Comparison of ENCODE assay signal across 23 mouse cellular contexts in the genomic region with DNA sequence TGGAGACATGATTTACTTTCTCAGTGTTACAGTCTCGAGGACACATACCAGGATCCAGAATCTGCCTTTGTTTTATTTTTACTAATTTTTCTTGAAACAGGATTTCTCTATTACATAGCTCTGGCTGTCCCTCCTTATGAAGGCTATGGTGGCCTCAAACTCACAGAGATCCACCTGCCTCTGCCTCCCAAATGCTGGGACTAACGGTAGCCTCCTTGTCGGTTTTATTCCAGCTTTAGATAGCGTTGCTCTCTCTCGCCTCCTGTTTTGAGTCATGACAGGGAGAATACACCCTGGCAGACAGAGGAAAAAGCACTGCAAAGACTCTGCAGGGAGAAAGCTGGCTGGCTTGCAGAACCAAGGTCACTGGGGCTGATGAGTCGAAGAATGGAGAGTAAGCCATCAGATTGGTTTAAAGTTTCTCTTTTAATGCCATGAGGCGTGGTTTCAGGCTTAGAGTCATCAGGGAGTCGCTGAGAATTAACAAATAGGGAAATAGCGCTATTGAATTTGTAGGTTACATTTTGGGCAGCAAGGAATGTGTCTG.
A peak's percentile ranks its signal among the peaks of the same experiment; 100 is the strongest.
DNase-seq lines count a peak whose midpoint lies in the region; ATAC-seq and TF ChIP-seq lines count a peak whose summit lies in the region.
"Had no signal": no experiment of that assay in that cellular context is flagged by ENCODE, and none has a peak within 500 bp of the region (broad histone marks: within the 10 kb centered on the region; RNA-seq: fewer than 3 reads in every experiment).

No protein-coding gene starts in this region.

- ATAC-seq in heart, embryonic 12.5 days (ENCODE audit: insufficient number of reproducible peaks, low FRiP score): no peak
- ATAC-seq in lung, postnatal 0 days: no peak
- no peak for ATAC-seq in activated CD4-positive, CD25-positive, alpha-beta regulatory T cell, adult 4 months
- ATAC-seq: CD4-positive, CD25-positive, alpha-beta regulatory T cell, adult 4 months; forebrain, embryonic 13.5 days; forebrain, embryonic 16.5 days; intestine, postnatal 0 days had no signal

- H3K4me1 ChIP-seq in heart, embryonic 12.5 days (replicated peaks): no peaks in the 10 kb centered on the region
- no peaks in the 10 kb centered on the region for H3K4me1 ChIP-seq in lung, postnatal 0 days (ENCODE audit: insufficient read depth, low read depth, low read length)
- H3K4me1 ChIP-seq: forebrain, embryonic 10.5 days; forebrain, embryonic 13.5 days; heart, embryonic 15.5 days had no signal

- peak; percentile 63 for DNase-seq in heart, adult 11 months
- peak; percentile 23 for DNase-seq in adrenal gland, adult 8-10 months
- peak; percentile 31 for DNase-seq in adrenal gland, postnatal 25 days
- no peak for DNase-seq in lung, postnatal 0 days (ENCODE audit: low spot score)
- no peak for DNase-seq in cerebellum, postnatal 36 days
- DNase-seq: cerebellum, adult 11-12 months; cerebellum, adult 8-10 months; cerebellum, postnatal 10 days; gastrocnemius, postnatal 10 days; gastrocnemius, postnatal 36 days; heart, postnatal 10 days; heart, postnatal 36 days; kidney, adult 8-10 months had no signal

- H3K9me3 ChIP-seq in heart, embryonic 12.5 days (replicated peaks): no peaks in the 10 kb centered on the region
- no peaks in the 10 kb centered on the region for H3K9me3 ChIP-seq in lung, postnatal 0 days (ENCODE audit: low read length)
- H3K9me3 ChIP-seq: forebrain, embryonic 10.5 days; forebrain, embryonic 13.5 days; heart, embryonic 15.5 days had no signal

- TF ChIP-seq EP300 in lung, postnatal 0 days (IDR thresholded peaks at IDR 0.05): no peak

- H3K27ac ChIP-seq in heart, embryonic 12.5 days (ENCODE audit: poor library complexity, severe bottlenecking): no peak overlapping the region
- no peak overlapping the region for H3K27ac ChIP-seq in lung, postnatal 0 days (ENCODE audit: low read length)
- H3K27ac ChIP-seq: forebrain, embryonic 10.5 days; forebrain, embryonic 13.5 days; heart, embryonic 15.5 days; hindbrain, embryonic 14.5 days had no signal

- no peak for TF ChIP-seq CTCF in lung, postnatal 0 days (IDR thresholded peaks at IDR 0.05)

- H3K36me3 ChIP-seq in heart, embryonic 12.5 days: no peaks in the 10 kb centered on the region
- H3K36me3 ChIP-seq in lung, postnatal 0 days (ENCODE audit: insufficient read depth, low read length): no peaks in the 10 kb centered on the region
- H3K36me3 ChIP-seq: forebrain, embryonic 10.5 days; heart, embryonic 15.5 days had no signal

- H3K4me2 ChIP-seq in heart, embryonic 12.5 days: no peak overlapping the region
- H3K4me2 ChIP-seq in lung, postnatal 0 days (replicated peaks; ENCODE audit: low read depth, low read length): no peak overlapping the region
- H3K4me2 ChIP-seq: forebrain, embryonic 13.5 days; heart, embryonic 11.5 days; heart, embryonic 15.5 days; hindbrain, embryonic 14.5 days had no signal

- H3K9ac ChIP-seq in heart, embryonic 12.5 days: no peak overlapping the region
- H3K9ac ChIP-seq in lung, postnatal 0 days (replicated peaks; ENCODE audit: low read depth): no peak overlapping the region
- H3K9ac ChIP-seq: forebrain, embryonic 13.5 days; heart, embryonic 15.5 days; hindbrain, embryonic 14.5 days had no signal

- WGBS in heart, embryonic 12.5 days: 73% methylated on average over 9 of the region's 9 CpGs
- 81% methylated on average over 9 of the region's 9 CpGs for WGBS in lung, postnatal 0 days

- H3K4me3 ChIP-seq in heart, embryonic 12.5 days: no peak overlapping the region
- H3K4me3 ChIP-seq in lung, postnatal 0 days (ENCODE audit: low read depth, low read length): no peak overlapping the region
- H3K4me3 ChIP-seq: forebrain, embryonic 10.5 days; forebrain, embryonic 13.5 days; heart, embryonic 15.5 days had no signal

- H3K27me3 ChIP-seq in heart, embryonic 12.5 days (replicated peaks): no peaks in the 10 kb centered on the region
- H3K27me3 ChIP-seq in lung, postnatal 0 days (replicated peaks; ENCODE audit: insufficient read depth, low read length): no peaks in the 10 kb centered on the region
- H3K27me3 ChIP-seq: heart, embryonic 15.5 days had no signal

Comparison
In these comparisons a context has a peak if more than half of its experiments do, and no peak if none do; other contexts are left out.
1. DNase-seq: peak in heart, adult 11 months (single experiment), adrenal gland, adult 8-10 months (single experiment) and adrenal gland, postnatal 25 days (single experiment); none in lung, postnatal 0 days (single experiment) and cerebellum, postnatal 36 days (0 of 2).